Mouse (Mus musculus) cortical plate, adult 2 months (tissue): ENCODE data around the gene Rpusd2. TPM values are rescaled to one million over a fixed set of nuclear protein-coding genes. Genes with fewer than 3 reads are reported as not detected.

Experiments
- H3K27ac ChIP-seq: fragments of 200-500 bp; 2 replicates; pipeline ENCODE4 v1.5.1; 2012; ENCODE audit warnings: low read length, control low read depth, inconsistent platforms; ENCODE audit not compliant: insufficient read depth
- H3K4me1 ChIP-seq: fragments of 200-500 bp; 2 replicates; pipeline ENCODE4 v1.6.1; 2011; ENCODE audit warnings: low read length; ENCODE audit not compliant: control insufficient read depth, insufficient read depth
- H3K4me3 ChIP-seq: fragments of 200-500 bp; 2 replicates; pipeline ENCODE4 v1.5.1; 2011; ENCODE audit warnings: mild to moderate bottlenecking, low read length, control low read depth; ENCODE audit not compliant: insufficient read depth
- CTCF ChIP-seq: fragments of 200-500 bp; IDR thresholded peaks from 2 replicates; pipeline ENCODE4 v1.5.1; 2011; ENCODE audit warnings: mild to moderate bottlenecking, control low read depth, low read length; ENCODE audit not compliant: insufficient read depth; ENCODE audit errors: extremely low read depth
- POLR2A ChIP-seq: fragments of 200-500 bp; IDR thresholded peaks from 2 replicates; pipeline ENCODE4 v1.6.1; 2011; ENCODE audit warnings: mild to moderate bottlenecking, low read length, control low read depth; ENCODE audit not compliant: insufficient read depth; ENCODE audit errors: extremely low read depth
- polyA plus RNA-seq: library from polyadenylated mRNA; depleted of rRNA; stranded (reverse); fragments of >200 nt; gene quantifications from 2 replicates; pipeline ENCODE4 v1.2.3, GENCODE M21; 2012; rRNA removed

Gene Rpusd2
- polyA plus RNA-seq, 1 experiment = 4.8 TPM

DNA sequence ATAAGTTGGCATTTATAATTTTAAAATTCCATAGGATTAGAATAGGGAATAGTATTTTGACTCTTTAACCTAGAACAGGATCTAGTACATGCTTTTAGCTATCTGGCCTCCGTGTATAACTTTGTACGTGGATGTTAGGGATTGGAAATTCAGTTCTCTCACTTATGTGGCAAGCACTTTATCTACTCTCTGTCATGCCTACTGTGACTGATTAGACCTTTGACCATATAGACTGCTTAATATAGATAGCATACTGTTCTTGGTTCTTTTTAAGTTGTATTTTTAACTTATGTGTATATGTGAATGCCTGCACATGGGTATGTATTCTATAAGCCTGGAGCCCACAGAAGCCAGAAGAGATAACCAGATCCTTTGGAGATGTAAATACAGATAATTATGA, 25.5 kb downstream of the Rpusd2 start:
- TF ChIP-seq CTCF (no peak), POLR2A (no peak)
- Histone ChIP-seq H3K4me1 (no peaks in the 10 kb centered on the region), H3K4me3 (no peak overlapping the region)

DNA sequence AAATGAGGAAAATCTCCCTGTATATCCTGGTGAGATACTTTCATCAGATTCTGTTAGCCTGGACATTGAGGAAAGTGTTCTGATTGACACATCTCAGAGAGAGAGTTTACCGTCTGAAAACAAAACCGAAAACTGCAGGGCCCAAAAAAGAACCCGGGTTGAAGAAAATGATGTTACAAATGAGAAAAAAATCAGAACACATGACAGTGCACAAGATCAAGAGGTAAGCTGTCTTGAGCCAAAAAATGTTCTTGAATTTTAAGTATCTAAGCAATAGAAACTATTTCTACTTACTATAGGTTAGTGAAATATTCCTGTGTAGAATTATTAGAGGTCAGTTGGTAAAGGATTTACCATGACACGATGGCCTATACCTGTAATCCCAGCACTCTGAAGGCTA, 37.8 kb downstream of the Rpusd2 start:
- Histone ChIP-seq H3K4me3 (no peak overlapping the region), H3K27ac (no peak overlapping the region), H3K4me1 (no peaks in the 10 kb centered on the region)
- no peak for TF ChIP-seq CTCF
- no peak for TF ChIP-seq POLR2A

More for the DNA sequence above, 25.5 kb downstream of the Rpusd2 start:
- no peak overlapping the region for H3K27ac ChIP-seq

DNA sequence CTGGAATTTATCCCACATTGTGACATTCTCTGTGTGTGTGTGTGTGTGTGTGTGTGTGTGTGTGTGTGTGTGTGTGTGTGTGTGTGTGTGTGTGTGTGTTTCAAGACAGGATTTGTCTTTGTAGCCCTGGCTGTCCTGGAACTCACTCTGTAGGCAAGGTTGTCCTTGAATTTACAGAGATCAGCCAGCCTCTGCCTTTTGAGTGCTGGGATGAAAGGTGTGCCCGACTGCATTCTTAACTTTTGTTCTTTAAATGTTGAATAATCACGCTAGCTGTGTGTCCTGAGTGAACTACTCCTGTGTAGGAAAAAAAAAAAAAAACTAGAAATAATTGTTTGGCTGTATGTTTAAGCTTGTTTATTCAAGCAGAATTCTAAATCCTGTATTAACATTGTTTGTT, 51.6 kb downstream of the Rpusd2 start:
- no peak for TF ChIP-seq POLR2A
- H3K4me1 ChIP-seq = no peaks in the 10 kb centered on the region
- H3K4me3 ChIP-seq = no peak overlapping the region
- H3K27ac ChIP-seq = no peak overlapping the region

Other genes with a start within 250 kb of the Rpusd2 start
- gene Knstrn, start 220.8 kb upstream of the Rpusd2 start, polyA plus RNA-seq = 1.9 and 2.2 TPM in 2 replicates
- gene Ivd, start 172.8 kb upstream of the Rpusd2 start, polyA plus RNA-seq = 104 and 119 TPM in 2 replicates
- gene Bahd1, start 134.4 kb upstream of the Rpusd2 start, polyA plus RNA-seq = 21.8 and 22.5 TPM in 2 replicates
- gene Chst14, start 108.3 kb upstream of the Rpusd2 start, polyA plus RNA-seq = 2.8 and 3.1 TPM in 2 replicates
- 44.3 and 45.1 TPM in 2 replicates for gene Ccdc32, start 5.4 kb upstream of the Rpusd2 start, polyA plus RNA-seq
- 0.04 and 0.08 TPM in 2 replicates for gene Knl1, start 12.3 kb downstream of the Rpusd2 start, polyA plus RNA-seq
- gene Rad51, start 78.0 kb downstream of the Rpusd2 start, polyA plus RNA-seq = 1.4 and 1.6 TPM in 2 replicates
- 58.4 and 62.0 TPM in 2 replicates for gene Rmdn3, start 122.2 kb downstream of the Rpusd2 start, polyA plus RNA-seq
- 0.96 and 1.3 TPM in 2 replicates for gene Gchfr, start 133.0 kb downstream of the Rpusd2 start, polyA plus RNA-seq
- gene Gm14137, start 139.7 kb downstream of the Rpusd2 start, polyA plus RNA-seq = not detected in 2 replicates
- gene Zfyve19, start 173.8 kb downstream of the Rpusd2 start, polyA plus RNA-seq = 52.9 and 68.2 TPM in 2 replicates
- 25.8 and 25.9 TPM in 2 replicates for gene Dnajc17, start 174.0 kb downstream of the Rpusd2 start, polyA plus RNA-seq
- gene Ppp1r14d, start 195.1 kb downstream of the Rpusd2 start, polyA plus RNA-seq = not detected in 2 replicates
- gene Spint1, start 202.6 kb downstream of the Rpusd2 start, polyA plus RNA-seq = 1.8 and 2.6 TPM in 2 replicates
- gene Rhov, start 236.5 kb downstream of the Rpusd2 start, polyA plus RNA-seq = 8.3 and 8.6 TPM in 2 replicates